17 mouse cellular contexts compared by ENCODE assay signal in genomic region chr1:88960142-88960541, GRCm38 (mm10).
"Had no signal": no experiment of that assay in that cellular context is flagged by ENCODE, and none has a peak within 500 bp of the region (broad histone marks: within the 10 kb centered on the region; RNA-seq: fewer than 3 reads in every experiment).

No protein-coding gene starts in this region.

- H3K27me3 ChIP-seq: midbrain, embryonic 12.5 days; neural tube, embryonic 13.5 days; neural tube, embryonic 15.5 days had no signal

- H3K4me3 ChIP-seq: midbrain, embryonic 10.5 days; midbrain, embryonic 12.5 days; myocyte; neural tube, embryonic 13.5 days; neural tube, embryonic 15.5 days had no signal

- H3K36me3 ChIP-seq: midbrain, embryonic 10.5 days; midbrain, embryonic 12.5 days; neural tube, embryonic 13.5 days; neural tube, embryonic 15.5 days had no signal

- H3K27ac ChIP-seq: midbrain, embryonic 10.5 days; midbrain, embryonic 12.5 days; neural tube, embryonic 13.5 days; neural tube, embryonic 15.5 days had no signal

- H3K4me1 ChIP-seq: neural tube, embryonic 13.5 days; neural tube, embryonic 15.5 days had no signal

- H3K4me2 ChIP-seq: lung, embryonic 14.5 days; midbrain, embryonic 12.5 days; neural tube, embryonic 13.5 days; neural tube, embryonic 15.5 days had no signal

- ATAC-seq: midbrain, embryonic 16.5 days had no signal

- DNase-seq: lung, adult 18-20 months; lung, embryonic 14.5 days; lung, postnatal 10 days; lung, postnatal 4 days; midbrain, embryonic 14.5 days; retina, postnatal 1 day; right cerebral cortex, postnatal 14 days; spleen, adult 18-20 months; thymus, adult 18-20 months; thymus, postnatal 14 days; thymus, postnatal 36 days had no signal

- H3K9ac ChIP-seq: lung, embryonic 14.5 days; midbrain, embryonic 12.5 days; neural tube, embryonic 13.5 days; neural tube, embryonic 15.5 days had no signal

- H3K9me3 ChIP-seq: midbrain, embryonic 10.5 days; midbrain, embryonic 12.5 days; neural tube, embryonic 13.5 days; neural tube, embryonic 15.5 days had no signal
